Mouse (Mus musculus) G1E (cell line): ENCODE data around the gene Rell1. TPM values are rescaled to one million over a fixed set of nuclear protein-coding genes. Genes with fewer than 3 reads are reported as not detected.
"Not testable (repeated sequence)": the region's sequence is repeated elsewhere in the genome, so short reads cannot be mapped to it uniquely, and the experiment has no call there.

Experiments
- ATAC-seq: 2 replicates; pipeline ENCODE4 v1.8.0; 2016; ENCODE audit warnings: mild to moderate bottlenecking; ENCODE audit not compliant: insufficient number of reproducible peaks, poor library complexity, low FRiP score, severe bottlenecking; ENCODE audit errors: extremely low read depth
- DNase-seq: peaks from one replicate; pipeline ENCODE4 v3.0.0; 2012; ENCODE audit warnings: low spot score
- H3K27me3 ChIP-seq: 2 replicates; pipeline ENCODE4 v1.6.1; 2012; ENCODE audit warnings: mild to moderate bottlenecking, low read length, inconsistent platforms; ENCODE audit not compliant: insufficient read depth
- H3K36me3 ChIP-seq: replicated peaks from 2 replicates; pipeline ENCODE3; 2012; ENCODE audit warnings: mild to moderate bottlenecking, inconsistent platforms
- H3K4me1 ChIP-seq: 2 replicates; pipeline ENCODE4 v1.6.1; 2012; ENCODE audit warnings: low read depth, low read length, inconsistent platforms, mixed read lengths; ENCODE audit not compliant: insufficient read depth
- H3K4me3 ChIP-seq: 2 replicates; pipeline ENCODE4 v1.5.1; 2012; ENCODE audit warnings: low read depth, mild to moderate bottlenecking, inconsistent platforms, low read length, moderate library complexity, mixed read lengths
- H3K9me3 ChIP-seq: replicated peaks from 2 replicates; pipeline ENCODE4 v1.6.1; 2012; ENCODE audit warnings: inconsistent platforms
- CTCF ChIP-seq: IDR thresholded peaks from 2 replicates; pipeline ENCODE4 v1.5.1; 2012; ENCODE audit warnings: low read depth, low read length, inconsistent platforms, mixed read lengths
- GATA1 ChIP-seq: IDR thresholded peaks from 2 replicates; pipeline ENCODE4 v1.6.1; 2012; ENCODE audit warnings: borderline replicate concordance, low read length, inconsistent platforms, mixed read lengths
- GATA2 ChIP-seq: IDR thresholded peaks from 2 replicates; pipeline ENCODE4 v1.6.1; 2012; ENCODE audit warnings: low read depth, low read length, inconsistent platforms, borderline replicate concordance
- POLR2AphosphoS5 ChIP-seq: IDR thresholded peaks from 2 replicates; pipeline ENCODE4 v1.6.1; 2012; ENCODE audit warnings: low read depth, low read length, inconsistent platforms; ENCODE audit not compliant: insufficient replicate concordance
- TAL1 ChIP-seq: conservative IDR thresholded peaks from 2 replicates; pipeline ENCODE4 v1.6.1; 2012; ENCODE audit warnings: low read depth, low read length, inconsistent platforms, mixed read lengths
- polyA plus RNA-seq: library from polyadenylated mRNA; stranded (reverse); fragments of >175 nt; gene quantifications from 2 replicates; pipeline ENCODE4 v1.2.3, GENCODE M21; 2012
- total RNA-seq, 2 experiments: library from RNA; stranded (forward) in 1 of 2; stranded (reverse) in 1 of 2; fragments of 200-1000 nt in 1 of 2; fragments of >200 nt in 1 of 2; fragmentation: Nextera tagmentation in 1 of 2; gene quantifications; 2 replicates each; pipeline ENCODE4 v1.2.3; 2014 to 2017

Gene Rell1
- total and polyA plus RNA-seq, 3 experiments: 11.9 to 13.5 (median 12.1) TPM

DNA sequence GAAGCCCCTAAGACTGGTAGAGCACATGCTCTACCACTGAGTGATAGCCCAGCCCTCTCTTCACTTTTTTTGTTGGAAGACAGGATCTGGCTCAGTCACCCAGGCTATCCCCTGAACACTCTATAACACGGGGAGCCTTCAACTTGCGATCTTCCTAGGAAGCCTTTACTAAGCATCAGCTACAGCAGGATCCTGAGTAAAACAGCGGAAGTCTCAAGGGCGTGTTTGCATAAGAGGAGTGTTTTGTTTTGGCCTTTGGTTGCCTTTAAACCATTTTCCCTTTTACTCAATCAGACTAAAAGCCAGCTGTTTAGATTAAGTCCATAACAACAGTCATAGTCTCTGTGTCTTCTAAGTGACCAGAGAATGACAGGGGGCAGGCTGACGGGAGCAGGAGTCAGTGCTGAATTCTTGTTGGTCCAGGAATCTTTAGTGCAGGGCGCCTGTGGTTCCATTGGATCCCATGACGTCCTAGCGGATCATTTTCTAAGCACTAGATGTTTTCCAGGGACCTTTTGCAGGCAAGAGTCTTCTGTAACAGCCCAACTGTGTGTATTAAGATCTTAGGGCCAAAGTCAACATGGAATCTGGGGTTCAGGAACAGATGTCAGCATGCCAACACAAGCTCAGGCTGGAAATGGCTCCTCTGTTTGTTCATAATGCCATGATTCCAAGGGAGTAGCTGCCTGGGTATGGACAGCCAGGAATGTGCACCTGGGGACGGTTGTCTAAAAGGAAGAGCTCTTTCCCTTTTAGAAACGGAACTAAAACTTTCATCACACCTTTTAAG, 58.3 kb downstream of the Rell1 start:
- Histone ChIP-seq H3K27me3 (no peaks in the 10 kb centered on the region), H3K4me1 (no peaks in the 10 kb centered on the region; the same call in 1 of the 2 replicates), H3K9me3 (no peaks in the 10 kb centered on the region), H3K4me3 (no peak overlapping the region), H3K36me3 (peaks cover 15% of the 10 kb centered on the region)
- TF ChIP-seq CTCF: no peak
- DNase-seq (no peak), ATAC-seq (no peak)

DNA sequence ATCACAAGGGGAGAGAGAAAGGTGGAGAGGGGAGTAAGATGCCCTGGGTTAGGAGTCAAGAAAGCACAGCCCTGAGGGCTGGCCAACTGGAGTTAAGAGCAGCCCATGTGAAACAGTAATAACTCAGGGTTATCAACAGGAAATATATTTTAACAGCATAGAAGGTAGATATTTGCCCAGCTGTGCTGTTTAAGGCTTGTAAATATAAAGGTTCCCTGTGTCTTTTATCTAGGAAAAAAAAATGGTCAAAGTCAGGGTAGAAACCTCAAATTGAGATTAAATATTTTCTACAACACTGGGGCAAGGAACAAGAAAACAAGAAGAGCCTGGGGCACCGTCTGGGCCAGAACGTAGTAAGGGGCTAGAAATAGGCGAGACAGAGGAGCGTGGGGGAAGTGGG, 61.2 kb downstream of the Rell1 start:
- Histone ChIP-seq H3K4me1 (no peaks in the 10 kb centered on the region; the same call in 1 of the 2 replicates), H3K36me3 (peaks cover 10% of the 10 kb centered on the region), H3K4me3 (no peak overlapping the region), H3K9me3 (no peaks in the 10 kb centered on the region), H3K27me3 (no peaks in the 10 kb centered on the region)
- TF ChIP-seq POLR2AphosphoS5 (no peak), GATA2 (no peak), GATA1 (no peak), CTCF (no peak), TAL1 (no peak)
- no peak for ATAC-seq
- no peak for DNase-seq

DNA sequence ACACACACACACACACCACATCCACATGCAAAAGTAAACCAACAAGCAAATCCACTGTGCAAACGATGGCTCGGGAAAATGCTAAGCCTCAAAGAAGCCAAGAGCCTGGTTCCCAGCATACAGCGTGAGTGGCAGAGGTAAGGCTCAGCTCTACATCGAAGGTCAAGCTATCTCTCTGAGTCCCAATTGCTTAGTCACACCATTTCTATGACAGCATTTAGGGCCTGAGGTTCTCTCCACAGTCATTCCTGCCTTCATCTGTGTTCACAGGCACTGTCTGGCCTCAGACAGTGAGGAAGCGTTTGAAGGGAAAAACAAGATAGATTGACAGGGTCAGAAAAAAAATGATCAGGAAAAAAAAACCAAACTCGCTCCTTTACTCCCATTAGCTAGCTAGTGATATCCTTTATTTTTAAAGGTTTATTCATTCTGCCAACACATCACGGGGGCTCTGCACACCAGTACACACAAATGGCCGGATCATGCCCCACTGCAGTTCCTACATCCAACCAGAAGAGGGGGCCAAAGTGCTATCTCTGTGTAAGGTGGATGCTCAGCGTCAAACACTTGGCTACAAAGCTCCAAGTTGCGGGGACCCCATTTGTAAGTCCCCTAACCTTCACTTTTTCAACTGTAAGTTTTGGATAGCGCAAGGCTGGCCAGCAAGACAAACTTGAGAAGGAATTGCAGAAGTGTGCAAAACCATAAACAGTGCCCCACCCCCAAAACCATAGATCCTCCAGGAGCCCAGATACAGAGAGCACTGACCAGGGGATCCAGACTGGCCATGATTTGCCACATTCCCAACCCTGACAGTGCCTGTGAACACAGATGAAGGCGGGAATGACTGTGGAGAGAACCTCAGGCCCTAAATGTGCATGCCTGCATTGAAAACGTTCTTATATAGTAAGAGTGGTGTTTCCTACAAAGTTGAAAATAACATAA, 62.3 kb downstream of the Rell1 start:
- peak; percentile 21 for DNase-seq
- Histone ChIP-seq H3K36me3 (peaks cover 9% of the 10 kb centered on the region), H3K27me3 (no peaks in the 10 kb centered on the region), H3K4me3 (no peak overlapping the region), H3K9me3 (no peaks in the 10 kb centered on the region), H3K4me1 (no peaks in the 10 kb centered on the region; the same call in 1 of the 2 replicates)
- TF ChIP-seq CTCF (peak; percentile 98), GATA1 (no peak)
- ATAC-seq: peak; percentile 81

DNA sequence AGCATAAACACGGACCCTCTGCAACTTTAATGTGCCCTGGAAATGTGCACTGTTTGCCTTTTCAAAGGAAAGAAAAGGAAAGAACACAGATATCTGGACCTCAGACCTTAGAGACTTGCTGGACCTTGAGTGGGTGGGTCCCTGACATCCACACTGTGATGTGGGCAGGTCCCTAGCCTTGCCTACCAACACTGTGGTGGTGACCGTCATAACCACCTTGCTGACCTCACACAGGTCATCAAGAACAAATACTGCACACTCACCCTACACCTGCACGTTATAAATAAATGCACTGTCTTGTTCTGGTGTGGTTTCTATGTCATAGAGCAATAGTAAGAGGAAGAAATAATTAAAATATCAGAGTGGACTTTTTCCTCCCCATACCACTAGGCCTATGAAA, 65.4 kb downstream of the Rell1 start:
- ATAC-seq: no peak
- H3K27me3 ChIP-seq: 0 out of 2 replicates have a peak, but pooled peaks cover 2% of the 10 kb centered on the region
- TF ChIP-seq GATA2 (no peak), CTCF (no peak), TAL1 (no peak), GATA1 (no peak), POLR2AphosphoS5 (no peak)
- no peaks in the 10 kb centered on the region for H3K36me3 ChIP-seq
- H3K4me3 ChIP-seq: no peak overlapping the region
- DNase-seq: no peak
- H3K4me1 ChIP-seq: no peaks in the 10 kb centered on the region; the same call in 1 of the 2 replicates
- no peaks in the 10 kb centered on the region for H3K9me3 ChIP-seq

DNA sequence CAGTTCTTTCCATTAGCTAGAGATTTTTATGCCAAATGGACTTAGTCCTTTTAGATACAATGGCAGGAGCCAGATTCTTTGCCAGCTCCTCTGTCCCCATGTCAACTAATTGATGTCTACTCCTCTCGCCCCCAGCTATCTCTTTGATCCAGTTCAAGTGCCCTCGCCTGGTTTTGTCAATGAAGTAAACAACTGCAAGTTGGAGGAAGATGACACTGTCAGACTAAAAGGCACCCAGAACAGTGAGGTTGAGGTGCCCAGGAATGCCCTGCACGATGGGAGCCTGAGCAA, 70.9 kb downstream of the Rell1 start:
- Histone ChIP-seq H3K4me1 (no peaks in the 10 kb centered on the region), H3K36me3 (no peaks in the 10 kb centered on the region), H3K27me3 (0 out of 2 replicates have a peak, but pooled peaks cover 2% of the 10 kb centered on the region), H3K4me3 (no peak overlapping the region), H3K9me3 (no peaks in the 10 kb centered on the region)
- DNase-seq: no peak
- no peak for TF ChIP-seq GATA1
- no peak for ATAC-seq

DNA sequence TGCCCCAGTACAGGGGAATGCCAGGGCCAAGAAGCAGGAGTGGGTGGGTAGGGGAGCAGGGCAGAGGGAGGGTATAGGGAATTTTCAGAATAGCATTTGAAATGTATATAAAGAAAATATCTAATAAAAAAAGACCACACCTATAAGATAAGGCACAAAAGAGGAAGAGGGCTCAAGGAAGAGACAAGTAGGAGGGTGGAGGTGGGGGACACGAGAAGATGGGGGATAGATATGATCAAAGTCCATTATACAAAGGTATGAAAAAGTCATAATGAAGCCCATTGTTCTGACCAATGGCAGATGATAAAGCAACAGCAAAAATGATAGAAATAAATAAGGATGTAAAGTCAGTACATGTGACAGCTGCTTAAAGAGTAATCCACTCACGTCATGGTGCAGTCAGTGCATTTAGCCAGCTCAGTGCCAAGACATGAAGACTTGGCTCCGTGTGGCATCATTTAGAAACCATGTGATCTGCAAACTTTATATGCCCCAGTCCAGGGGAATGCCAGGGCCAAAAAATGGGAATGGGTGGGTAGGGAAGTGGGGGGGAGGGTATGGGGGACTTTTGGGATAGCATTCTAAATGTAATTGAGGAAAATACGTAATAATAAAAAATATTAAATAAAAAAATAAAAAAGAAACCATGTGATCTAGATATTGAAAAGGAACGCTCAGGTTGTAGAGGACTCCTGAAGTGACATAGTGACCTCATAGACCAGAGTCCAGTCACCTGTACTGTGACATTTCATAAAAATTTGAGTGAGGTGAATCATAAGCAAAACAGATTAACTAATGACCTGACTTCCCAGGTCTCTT, 71.5 kb downstream of the Rell1 start:
- not testable (repeated sequence) for H3K27me3 ChIP-seq, H3K4me3 ChIP-seq, H3K9me3 ChIP-seq, ATAC-seq, H3K4me1 ChIP-seq, H3K36me3 ChIP-seq, DNase-seq
